Mouse (Mus musculus): ENCODE measurements around the gene Bmpr1a. TPM values are rescaled to one million over a fixed set of nuclear protein-coding genes. Genes with fewer than 3 reads are reported as not detected.

The Bmpr1a gene
- polyA plus RNA-seq, 1 experiment = 0.66 TPM

DNA sequence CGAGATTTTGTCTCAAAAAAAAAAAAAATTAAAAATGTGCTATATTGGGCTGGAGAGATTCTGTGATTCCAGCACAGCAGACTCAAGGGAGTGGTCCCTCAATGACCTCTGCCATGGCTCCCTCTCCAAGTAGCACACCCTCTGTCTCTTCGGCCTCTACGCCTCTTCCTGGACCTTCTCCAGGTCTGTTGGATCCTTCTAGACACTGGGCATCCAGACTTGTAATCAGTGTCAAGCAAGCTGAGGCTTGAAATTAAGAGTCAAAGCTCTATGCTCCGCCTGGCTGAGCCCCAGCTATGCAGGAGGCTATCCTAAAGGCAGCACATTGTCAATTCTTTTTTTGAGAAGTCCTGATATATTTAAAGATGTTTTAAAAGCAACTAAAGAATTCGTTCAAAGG is 30.4 kb upstream of the Bmpr1a start:
- TF ChIP-seq CTCF (IDR thresholded peaks at IDR 0.05; ENCODE audit: low read depth, low read length) (no peak), POLR2A (IDR thresholded peaks at IDR 0.05; ENCODE audit: borderline replicate concordance, low read depth, low read length) (no peak)
- Histone ChIP-seq H3K4me3 (ENCODE audit: insufficient read depth, low read length) (no peak overlapping the region), H3K4me1 (ENCODE audit: control insufficient read depth, insufficient read depth, low read length) (no peaks in the 10 kb centered on the region), H3K27ac (ENCODE audit: insufficient read depth, low read depth, low read length) (no peak overlapping the region)

GRCm38 (mm10) chr14:34532536-34532935 is 29.4 kb upstream of the Bmpr1a start:
- H3K4me1 ChIP-seq (ENCODE audit: control insufficient read depth, insufficient read depth, low read length) = no peaks in the 10 kb centered on the region
- TF ChIP-seq CTCF (IDR thresholded peaks at IDR 0.05; ENCODE audit: low read depth, low read length) (no peak), POLR2A (IDR thresholded peaks at IDR 0.05; ENCODE audit: borderline replicate concordance, low read depth, low read length) (no peak)
- no peak overlapping the region for H3K27ac ChIP-seq (ENCODE audit: insufficient read depth, low read depth, low read length)
- no peak overlapping the region for H3K4me3 ChIP-seq (ENCODE audit: insufficient read depth, low read length)

- no peak overlapping the region for H3K27ac ChIP-seq (ENCODE audit: insufficient read depth, low read depth, low read length)
- H3K4me1 ChIP-seq (ENCODE audit: control insufficient read depth, insufficient read depth, low read length) = no peaks in the 10 kb centered on the region
- H3K4me3 ChIP-seq (ENCODE audit: insufficient read depth, low read length) = no peak overlapping the region
- TF ChIP-seq CTCF (IDR thresholded peaks at IDR 0.05; ENCODE audit: low read depth, low read length) (no peak), POLR2A (IDR thresholded peaks at IDR 0.05; ENCODE audit: borderline replicate concordance, low read depth, low read length) (no peak)
Observed at GRCm38 (mm10) chr14:34528804-34529203, 25.7 kb upstream of the Bmpr1a start.

GRCm38 (mm10) chr14:34522701-34523100 is 19.6 kb upstream of the Bmpr1a start, which contains the start of gene 9230112D13Rik:
TSS of gene 9230112D13Rik (minus strand) at chr14:34522801.
- H3K27ac ChIP-seq (ENCODE audit: insufficient read depth, low read depth, low read length) = no peak within 1 kb of the TSS
- TF ChIP-seq CTCF (IDR thresholded peaks at IDR 0.05; ENCODE audit: low read depth, low read length) (no peak), POLR2A (IDR thresholded peaks at IDR 0.05; ENCODE audit: borderline replicate concordance, low read depth, low read length) (no peak)
- H3K4me3 ChIP-seq (ENCODE audit: insufficient read depth, low read length) = no peak within 1 kb of the TSS
- peaks cover 8% of the 10 kb centered on the region for H3K4me1 ChIP-seq (ENCODE audit: control insufficient read depth, insufficient read depth, low read length)

DNA sequence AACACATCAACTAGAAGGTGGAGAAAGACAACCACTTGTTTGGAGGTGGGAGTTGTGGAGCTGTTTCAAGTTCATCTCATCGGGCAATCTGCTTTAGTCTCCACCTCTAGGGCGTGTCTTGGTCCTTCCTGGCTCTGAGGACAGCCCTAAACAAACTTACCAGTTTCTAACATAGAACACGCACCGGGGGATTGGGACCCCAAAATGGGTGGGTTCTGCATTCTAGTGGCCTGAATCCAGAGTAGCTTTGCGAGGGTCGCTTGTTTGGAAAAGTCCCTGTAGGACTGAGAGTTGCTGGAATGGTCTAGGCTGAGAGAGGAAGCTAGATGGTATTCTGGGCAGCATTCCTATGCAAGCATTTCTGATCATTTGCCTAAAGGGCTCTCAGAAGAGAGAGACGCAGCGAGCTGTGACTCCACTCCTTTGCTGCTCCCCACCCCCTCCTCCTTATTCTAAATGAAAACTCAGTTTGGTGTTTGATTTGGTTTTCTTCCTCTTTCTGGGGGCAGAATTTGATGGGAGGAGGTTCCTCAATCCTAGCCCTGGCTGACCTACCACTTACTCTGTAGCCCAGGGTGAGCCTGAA is 14.9 kb upstream of the Bmpr1a start:
- Histone ChIP-seq H3K4me1 (ENCODE audit: control insufficient read depth, insufficient read depth, low read length) (peaks cover 22% of the 10 kb centered on the region), H3K27ac (ENCODE audit: insufficient read depth, low read depth, low read length) (no peak overlapping the region), H3K4me3 (ENCODE audit: insufficient read depth, low read length) (no peak overlapping the region)
- TF ChIP-seq CTCF (IDR thresholded peaks at IDR 0.05; ENCODE audit: low read depth, low read length) = no peak
- TF ChIP-seq POLR2A (IDR thresholded peaks at IDR 0.05; ENCODE audit: borderline replicate concordance, low read depth, low read length) = no peak

GRCm38 (mm10) chr14:34516960-34517577 is 13.9 kb upstream of the Bmpr1a start:
- TF ChIP-seq POLR2A (IDR thresholded peaks at IDR 0.05; ENCODE audit: borderline replicate concordance, low read depth, low read length) = no peak
- no peak for TF ChIP-seq CTCF (IDR thresholded peaks at IDR 0.05; ENCODE audit: low read depth, low read length)
- Histone ChIP-seq H3K27ac (ENCODE audit: insufficient read depth, low read depth, low read length) (no peak overlapping the region), H3K4me3 (ENCODE audit: insufficient read depth, low read length) (no peak overlapping the region), H3K4me1 (ENCODE audit: control insufficient read depth, insufficient read depth, low read length) (peaks cover 22% of the 10 kb centered on the region)

GRCm38 (mm10) chr14:34515860-34516259 is 12.7 kb upstream of the Bmpr1a start:
- no peak for TF ChIP-seq CTCF (IDR thresholded peaks at IDR 0.05; ENCODE audit: low read depth, low read length)
- no peak for TF ChIP-seq POLR2A (IDR thresholded peaks at IDR 0.05; ENCODE audit: borderline replicate concordance, low read depth, low read length)
- H3K4me3 ChIP-seq (ENCODE audit: insufficient read depth, low read length) = no peak overlapping the region
- H3K4me1 ChIP-seq (ENCODE audit: control insufficient read depth, insufficient read depth, low read length) = peaks cover 22% of the 10 kb centered on the region
- no peak overlapping the region for H3K27ac ChIP-seq (ENCODE audit: insufficient read depth, low read depth, low read length)

DNA sequence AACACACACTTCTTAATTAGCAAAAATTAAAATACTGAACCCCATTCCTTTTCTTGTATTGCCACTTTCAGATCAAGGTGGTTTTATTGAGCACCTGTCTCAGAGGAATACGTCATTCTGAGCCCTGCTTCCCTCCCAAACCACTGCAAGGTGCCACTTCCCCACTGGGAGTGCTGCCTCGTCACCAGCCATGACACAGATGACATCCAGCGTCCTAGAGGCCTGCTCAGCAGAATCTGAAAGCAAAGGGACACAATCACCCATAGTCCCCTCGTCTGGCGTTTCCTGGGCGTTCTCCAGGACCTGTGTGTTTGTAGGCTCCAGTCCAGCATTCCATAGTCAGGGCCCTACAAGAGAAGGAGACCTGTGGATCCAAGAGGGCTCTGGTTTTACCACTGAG is 11.0 kb upstream of the Bmpr1a start:
- Histone ChIP-seq H3K27ac (ENCODE audit: insufficient read depth, low read depth, low read length) (no peak overlapping the region), H3K4me1 (ENCODE audit: control insufficient read depth, insufficient read depth, low read length) (peaks cover 22% of the 10 kb centered on the region), H3K4me3 (ENCODE audit: insufficient read depth, low read length) (no peak overlapping the region)
- TF ChIP-seq CTCF (IDR thresholded peaks at IDR 0.05; ENCODE audit: low read depth, low read length) = no peak

- peaks cover 14% of the 10 kb centered on the region for H3K4me1 ChIP-seq (ENCODE audit: control insufficient read depth, insufficient read depth, low read length)
- H3K27ac ChIP-seq (ENCODE audit: insufficient read depth, low read depth, low read length) = no peak overlapping the region
- no peak overlapping the region for H3K4me3 ChIP-seq (ENCODE audit: insufficient read depth, low read length)
- TF ChIP-seq CTCF (IDR thresholded peaks at IDR 0.05; ENCODE audit: low read depth, low read length) (no peak), POLR2A (IDR thresholded peaks at IDR 0.05; ENCODE audit: borderline replicate concordance, low read depth, low read length) (no peak)
Observed at GRCm38 (mm10) chr14:34512602-34513001, 9.5 kb upstream of the Bmpr1a start.

- Histone ChIP-seq H3K4me3 (ENCODE audit: insufficient read depth, low read length) (no peak overlapping the region), H3K4me1 (ENCODE audit: control insufficient read depth, insufficient read depth, low read length) (peaks cover 14% of the 10 kb centered on the region), H3K27ac (ENCODE audit: insufficient read depth, low read depth, low read length) (no peak overlapping the region)
- TF ChIP-seq POLR2A (IDR thresholded peaks at IDR 0.05; ENCODE audit: borderline replicate concordance, low read depth, low read length) (no peak), CTCF (IDR thresholded peaks at IDR 0.05; ENCODE audit: low read depth, low read length) (no peak)
Observed at GRCm38 (mm10) chr14:34511901-34512300, 8.8 kb upstream of the Bmpr1a start.

Measured in bone marrow macrophage, adult 2 months (primary cell).